ENCODE assay signal across 8 mouse cellular contexts in genomic region chr9:14276481-14277287, GRCm38 (mm10). TPM values are rescaled to one million over a fixed set of nuclear protein-coding genes. Genes with fewer than 3 reads are reported as not detected.
A peak's percentile ranks its signal among the peaks of the same experiment; 100 is the strongest.
DNase-seq lines count a peak whose midpoint lies in the region; ATAC-seq and TF ChIP-seq lines count a peak whose summit lies in the region.

No protein-coding gene starts in this region.

- intact Hi-C loops in gastrocnemius, postnatal 36 days (cut with DNase I) = loop anchor here (2.0 kb wide), 1 partner anchor 450 kb away; the partner anchor contains the start of genes Cep57 and Fam76b

- H3K4me3 ChIP-seq in bone marrow, adult 2 months (replicated peaks; ENCODE audit: control insufficient read depth, low read depth, low read length) = peak overlapping the region; percentile 70
- H3K4me3 ChIP-seq in forebrain, embryonic 13.5 days = peak overlapping the region; percentile 90
- peak overlapping the region; percentile 90 for H3K4me3 ChIP-seq in hindbrain, embryonic 11.5 days (ENCODE audit: low read depth, low read length)
- H3K4me3 ChIP-seq in small intestine, adult 2 months (ENCODE audit: low read depth, low read length) = peak overlapping the region; percentile 85

- TF ChIP-seq POLR2A in bone marrow, adult 2 months (IDR thresholded peaks at IDR 0.05; ENCODE audit: borderline replicate concordance, control insufficient read depth, low read depth, low read length) = peak; percentile 42; the same call in 1 of the 2 replicates
- TF ChIP-seq POLR2A in small intestine, adult 2 months (IDR thresholded peaks at IDR 0.05; ENCODE audit: low read depth, low read length) = no peak

- H3K4me2 ChIP-seq in forebrain, embryonic 13.5 days = peak overlapping the region; percentile 76
- peak overlapping the region; percentile 66 for H3K4me2 ChIP-seq in hindbrain, embryonic 11.5 days (replicated peaks; ENCODE audit: low read depth, low read length)

- DNase-seq in gastrocnemius, adult 18-20 months (ENCODE audit: low spot score) = peak; percentile 14
- no peak for DNase-seq in gastrocnemius, postnatal 36 days
- DNase-seq in hindbrain, embryonic 11.5 days (ENCODE audit: low spot score) = peak; percentile 70
- DNase-seq in layer of hippocampus, postnatal 36 days = peak; percentile 67 to 68

- WGBS in bone marrow, adult 2 months = under 1% methylated on average over 61 of the region's 61 CpGs
- WGBS in forebrain, embryonic 13.5 days = under 1% methylated on average over 59 of the region's 61 CpGs
- under 1% methylated on average over 40 of the region's 61 CpGs for WGBS in hindbrain, embryonic 11.5 days
- under 1% methylated on average over 61 of the region's 61 CpGs for WGBS in small intestine, adult 2 months

- H3K27ac ChIP-seq in bone marrow, adult 2 months (ENCODE audit: control insufficient read depth, insufficient read depth, low read depth, low read length, poor library complexity) = peak overlapping the region; percentile 88
- peak overlapping the region; percentile 94 for H3K27ac ChIP-seq in forebrain, embryonic 13.5 days
- H3K27ac ChIP-seq in hindbrain, embryonic 11.5 days (ENCODE audit: low read depth, low read length) = peak overlapping the region; percentile 92
- H3K27ac ChIP-seq in small intestine, adult 2 months (ENCODE audit: insufficient read depth, low read depth, low read length) = peak overlapping the region; percentile 62

- no peaks in the 10 kb centered on the region for H3K27me3 ChIP-seq in forebrain, embryonic 13.5 days
- no peaks in the 10 kb centered on the region for H3K27me3 ChIP-seq in hindbrain, embryonic 11.5 days (ENCODE audit: control insufficient read depth, insufficient read depth, low read length)
- no peaks in the 10 kb centered on the region for H3K27me3 ChIP-seq in small intestine, adult 2 months (ENCODE audit: control insufficient read depth, insufficient read depth, low read length)

- H3K9ac ChIP-seq in forebrain, embryonic 13.5 days = peak overlapping the region; percentile 95
- peak overlapping the region; percentile 92 for H3K9ac ChIP-seq in hindbrain, embryonic 11.5 days (ENCODE audit: low read depth, low read length)

- peak; percentile 65 for ATAC-seq in forebrain, embryonic 13.5 days
- ATAC-seq in hindbrain, embryonic 11.5 days (ENCODE audit: low FRiP score) = peak; percentile 67
- peak; percentile 13 for ATAC-seq in megakaryocyte, adult 5-6 weeks (ENCODE audit: poor library complexity, severe bottlenecking)

- H3K36me3 ChIP-seq in forebrain, embryonic 13.5 days (ENCODE audit: poor library complexity, severe bottlenecking) = no peaks in the 10 kb centered on the region
- H3K36me3 ChIP-seq in hindbrain, embryonic 11.5 days (ENCODE audit: control insufficient read depth, insufficient read depth, low read length) = no peaks in the 10 kb centered on the region
- no peaks in the 10 kb centered on the region for H3K36me3 ChIP-seq in small intestine, adult 2 months (ENCODE audit: control insufficient read depth, insufficient read depth, low read length)

- 0 out of 2 replicates have a peak, but pooled peaks have one; percentile 2 for TF ChIP-seq CTCF in bone marrow, adult 2 months (IDR thresholded peaks at IDR 0.05; ENCODE audit: control insufficient read depth, insufficient read depth, low read length)
- TF ChIP-seq CTCF in small intestine, adult 2 months (IDR thresholded peaks at IDR 0.05; ENCODE audit: extremely low read depth, insufficient read length, insufficient replicate concordance, low read depth, low read length) = 0 out of 2 replicates have a peak, but pooled peaks have one; percentile 2

- no peaks in the 10 kb centered on the region; the same call in 1 of the 2 replicates for H3K4me1 ChIP-seq in bone marrow, adult 2 months (ENCODE audit: control insufficient read depth, insufficient read depth, low read length)
- H3K4me1 ChIP-seq in forebrain, embryonic 13.5 days = peaks cover 17% of the 10 kb centered on the region; the same call in 1 of the 2 replicates
- no peaks in the 10 kb centered on the region for H3K4me1 ChIP-seq in hindbrain, embryonic 11.5 days (replicated peaks; ENCODE audit: control insufficient read depth, insufficient read depth, low read length)
- no peaks in the 10 kb centered on the region for H3K4me1 ChIP-seq in small intestine, adult 2 months (ENCODE audit: control insufficient read depth, insufficient read depth, insufficient read length, low read length)

- no peaks in the 10 kb centered on the region for H3K9me3 ChIP-seq in forebrain, embryonic 13.5 days (replicated peaks)
- H3K9me3 ChIP-seq in hindbrain, embryonic 11.5 days (ENCODE audit: control insufficient read depth, low read length) = no peaks in the 10 kb centered on the region

RNA-seq across cellular contexts. Expression of gene Sesn3, which starts 1.8 kb away (rescaled TPM):
- 10 to 100 TPM; 14.8 to 18.7 TPM for total RNA-seq in gastrocnemius, adult 18-20 months (2021)
- 10 to 100 TPM; 20.6 to 24.4 TPM for total RNA-seq in gastrocnemius, postnatal 36 days (2021)
- polyA plus RNA-seq in bone marrow, adult 2 months (2011; ENCODE audit: insufficient read depth, insufficient read length, low replicate concordance, missing spikeins) = 2.6 and 5.3 TPM in 2 replicates
- polyA plus RNA-seq in forebrain, embryonic 13.5 days (2015; fragmentation: Nextera tagmentation; extraction: Ambion mirVana) = 15.5 and 16.2 TPM in 2 replicates
- polyA plus RNA-seq in hindbrain, embryonic 11.5 days (2014; fragmentation: Nextera tagmentation; extraction: Ambion mirVana) = 19.0 and 33.4 TPM in 2 replicates
- 10 to 100 TPM; 64.5 to 71.4 TPM for total RNA-seq in layer of hippocampus, postnatal 36 days (2021)
- total RNA-seq in megakaryocyte, adult 5-6 weeks (2015) = 7.5 TPM in 2 replicates
- total RNA-seq in megakaryocyte, adult 5-6 weeks (2017) = 4.1 and 5.2 TPM in 2 replicates
- polyA plus RNA-seq in small intestine, adult 2 months (2012; rRNA removed) = 5.9 and 11.4 TPM in 2 replicates

Comparison
In these comparisons a context has a peak if more than half of its experiments do, and no peak if none do; other contexts are left out.
1. DNase-seq: peak in gastrocnemius, adult 18-20 months (single experiment), hindbrain, embryonic 11.5 days (single experiment) and layer of hippocampus, postnatal 36 days (2 of 2); none in gastrocnemius, postnatal 36 days (0 of 2).
2. ATAC-seq: peak in every context shown above with its lines; median percentile 67 in hindbrain, embryonic 11.5 days; 65 in forebrain, embryonic 13.5 days; 13 in megakaryocyte, adult 5-6 weeks.
3. Peak in every context shown above with its lines, with median percentiles within 50 percentile points of each other: H3K27ac ChIP-seq and H3K4me3 ChIP-seq.